In genomic region chr19:6405433-6405832, GRCm38 (mm10) we compare ENCODE assay signal across 31 mouse cellular contexts. TPM values are rescaled to one million over a fixed set of nuclear protein-coding genes. Genes with fewer than 3 reads are reported as not detected.
"Had no signal": no experiment of that assay in that cellular context is flagged by ENCODE, and none has a peak within 500 bp of the region (broad histone marks: within the 10 kb centered on the region; RNA-seq: fewer than 3 reads in every experiment).

No protein-coding gene starts in this region.

- DNase-seq: left cerebral cortex, postnatal 4 days; liver; liver, embryonic 13.5 days; liver, postnatal 0 days; lung, adult 18-20 months; lung, adult 2 months; lung, embryonic 14.5 days; lung, postnatal 10 days; lung, postnatal 14 days; lung, postnatal 36 days; lung, postnatal 4 days; midbrain, embryonic 14.5 days had no signal

- H3K4me2 ChIP-seq: limb, embryonic 12.5 days; limb, embryonic 13.5 days; limb, embryonic 15.5 days; liver, embryonic 11.5 days; liver, embryonic 12.5 days; liver, embryonic 13.5 days; liver, embryonic 15.5 days; lung, embryonic 14.5 days; lung, embryonic 15.5 days; midbrain, embryonic 11.5 days; midbrain, embryonic 12.5 days; midbrain, embryonic 13.5 days; midbrain, embryonic 15.5 days had no signal

- H3K9me3 ChIP-seq: limb, embryonic 12.5 days; limb, embryonic 13.5 days; limb, embryonic 15.5 days; liver, embryonic 12.5 days; liver, embryonic 13.5 days; liver, embryonic 15.5 days; lung, embryonic 15.5 days; megakaryocyte, embryonic 14.5 days; midbrain, embryonic 10.5 days; midbrain, embryonic 12.5 days; midbrain, embryonic 13.5 days; midbrain, embryonic 15.5 days had no signal

- H3K4me3 ChIP-seq: left cerebral cortex, adult 2 months; limb, embryonic 12.5 days; limb, embryonic 13.5 days; limb, embryonic 15.5 days; liver, embryonic 12.5 days; liver, embryonic 13.5 days; liver, embryonic 15.5 days; lung, embryonic 15.5 days; midbrain, embryonic 10.5 days; midbrain, embryonic 12.5 days; midbrain, embryonic 13.5 days; midbrain, embryonic 15.5 days; myocyte had no signal

- H3K36me3 ChIP-seq: limb, embryonic 12.5 days; limb, embryonic 13.5 days; limb, embryonic 15.5 days; lung, embryonic 15.5 days; midbrain, embryonic 10.5 days; midbrain, embryonic 12.5 days; midbrain, embryonic 13.5 days; midbrain, embryonic 15.5 days had no signal

- H3K27ac ChIP-seq: left cerebral cortex, adult 2 months; limb, embryonic 12.5 days; limb, embryonic 13.5 days; limb, embryonic 15.5 days; liver, embryonic 12.5 days; liver, embryonic 13.5 days; liver, embryonic 14.5 days; liver, embryonic 15.5 days; lung, embryonic 15.5 days; macrophage; midbrain, embryonic 12.5 days; midbrain, embryonic 13.5 days; midbrain, embryonic 15.5 days had no signal

- H3K9ac ChIP-seq: limb, embryonic 12.5 days; limb, embryonic 13.5 days; limb, embryonic 15.5 days; liver, embryonic 12.5 days; liver, embryonic 13.5 days; liver, embryonic 14.5 days; liver, embryonic 15.5 days; liver, postnatal 0 days; lung, embryonic 14.5 days; lung, embryonic 15.5 days; midbrain, embryonic 12.5 days; midbrain, embryonic 13.5 days; midbrain, embryonic 15.5 days had no signal

- ATAC-seq: liver, embryonic 12.5 days; liver, postnatal 0 days; lung, postnatal 0 days; midbrain, embryonic 13.5 days; midbrain, embryonic 15.5 days; midbrain, embryonic 16.5 days had no signal

RNA-seq across cellular contexts. Expression of gene Nrxn2, which starts 13.1 kb away (rescaled TPM):
- polyA plus RNA-seq: macrophage had no signal
